Mouse (Mus musculus) heart, embryonic 11.5 days (tissue): ENCODE data around the gene Kif18b. TPM values are rescaled to one million over a fixed set of nuclear protein-coding genes. Genes with fewer than 3 reads are reported as not detected.
A peak's percentile ranks its signal among the peaks of the same experiment; 100 is the strongest.

Experiments used
- ATAC-seq: fragments of 200-750 bp; cut with Nextera tagmentation; replicated peaks from 2 replicates; pipeline ENCODE4 v1.8.0; 2017; ENCODE audit warnings: moderate library complexity; ENCODE audit not compliant: insufficient number of reproducible peaks, low FRiP score, low TSS enrichment
- H3K27ac ChIP-seq: fragments of 300-500 bp; sonication (generic); 2 replicates; pipeline ENCODE4 v1.5.1; 2014; ENCODE audit warnings: mild to moderate bottlenecking, low read depth, low read length
- H3K27me3 ChIP-seq: fragments of 300-500 bp; sonication (generic); 2 replicates; pipeline ENCODE4 v1.6.1; 2014; ENCODE audit warnings: mild to moderate bottlenecking, low read length, mixed read lengths; ENCODE audit not compliant: control insufficient read depth, insufficient read depth
- H3K36me3 ChIP-seq: fragments of 300-500 bp; sonication (generic); 2 replicates; pipeline ENCODE4 v1.6.1; 2014; ENCODE audit warnings: mild to moderate bottlenecking, low read length, moderate library complexity, mixed read lengths; ENCODE audit not compliant: control insufficient read depth, insufficient read depth
- H3K4me1 ChIP-seq: fragments of 300-500 bp; sonication (generic); 2 replicates; pipeline ENCODE4 v1.6.1; 2014; ENCODE audit warnings: low read length; ENCODE audit not compliant: control insufficient read depth, insufficient read depth
- H3K4me2 ChIP-seq: fragments of 300-500 bp; sonication (generic); 2 replicates; pipeline ENCODE4 v1.6.1; 2014; ENCODE audit warnings: mild to moderate bottlenecking, moderate library complexity
- H3K4me3 ChIP-seq: fragments of 300-500 bp; sonication (generic); 2 replicates; pipeline ENCODE4 v1.5.1; 2014; ENCODE audit warnings: low read depth, low read length
- H3K9ac ChIP-seq: fragments of 300-500 bp; sonication (generic); 2 replicates; pipeline ENCODE4 v1.6.1; 2014; ENCODE audit warnings: mild to moderate bottlenecking, low read depth, low read length, moderate library complexity
- H3K9me3 ChIP-seq: fragments of 300-500 bp; sonication (generic); replicated peaks from 2 replicates; pipeline ENCODE4 v1.6.1; 2016; ENCODE audit warnings: low read length; ENCODE audit not compliant: control insufficient read depth
- WGBS: fragments of 180-500 bp; shearing (Covaris S2); extraction: QIAGEN DNeasy Blood & Tissue Kit; methylation state at CpG from one replicate; pipeline ENCODE4 v1.1.7; 2014; ENCODE audit not compliant: insufficient replicate concordance; 5-methylcytosine and 5-hydroxymethylcytosine counted together
- polyA plus RNA-seq: library from polyadenylated mRNA; unstranded; fragments of >200 nt; fragmentation: Nextera tagmentation; extraction: Ambion mirVana; gene quantifications from 2 replicates; pipeline ENCODE4 v1.2.1, GENCODE M21; 2014

Kif18b gene
- polyA plus RNA-seq, 1 experiment from 2014 or later, result 5.9 TPM

DNA sequence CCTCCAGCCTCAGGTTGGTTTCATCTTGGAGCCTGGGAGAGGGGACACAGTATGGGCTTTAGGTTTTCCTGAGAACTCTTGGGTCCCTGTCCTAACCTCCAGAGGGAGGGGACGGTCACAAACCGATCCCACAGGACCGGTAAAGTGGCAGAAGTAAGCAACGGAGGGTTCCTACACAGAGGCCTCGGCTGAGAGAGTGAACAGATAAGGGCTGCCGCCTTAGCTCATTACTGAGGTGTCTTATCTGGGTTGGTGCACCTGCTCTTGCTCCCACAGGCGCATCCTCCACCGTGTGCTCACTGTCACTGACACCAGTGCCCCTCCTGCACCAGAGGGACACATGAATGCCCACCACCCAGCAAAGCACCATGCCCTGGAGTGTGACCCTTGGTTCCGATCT lies 29.1 kb downstream of the Kif18b start:
- Histone ChIP-seq H3K9me3 (no peaks in the 10 kb centered on the region), H3K27ac (no peak overlapping the region), H3K4me1 (no peaks in the 10 kb centered on the region), H3K27me3 (peaks cover 47% of the 10 kb centered on the region), H3K4me3 (no peak overlapping the region), H3K4me2 (peak overlapping the region; percentile 42), H3K9ac (0 out of 2 replicates have a peak overlapping the region, but pooled peaks have one; percentile 36), H3K36me3 (no peaks in the 10 kb centered on the region)
- peak; percentile 61 for ATAC-seq
- 45% methylated on average over 9 of the region's 9 CpGs for WGBS

GRCm38 (mm10) chr11:102894716-102895115 lies 30.2 kb downstream of the Kif18b start:
- Histone ChIP-seq H3K4me2 (no peak overlapping the region), H3K9ac (0 out of 2 replicates have a peak overlapping the region, but pooled peaks have one; percentile 12), H3K36me3 (no peaks in the 10 kb centered on the region), H3K27ac (no peak overlapping the region), H3K4me1 (no peaks in the 10 kb centered on the region), H3K9me3 (no peaks in the 10 kb centered on the region), H3K27me3 (peaks cover 47% of the 10 kb centered on the region), H3K4me3 (no peak overlapping the region)
- ATAC-seq, result no peak
- WGBS, result 85% methylated on average over 4 of the region's 4 CpGs

DNA sequence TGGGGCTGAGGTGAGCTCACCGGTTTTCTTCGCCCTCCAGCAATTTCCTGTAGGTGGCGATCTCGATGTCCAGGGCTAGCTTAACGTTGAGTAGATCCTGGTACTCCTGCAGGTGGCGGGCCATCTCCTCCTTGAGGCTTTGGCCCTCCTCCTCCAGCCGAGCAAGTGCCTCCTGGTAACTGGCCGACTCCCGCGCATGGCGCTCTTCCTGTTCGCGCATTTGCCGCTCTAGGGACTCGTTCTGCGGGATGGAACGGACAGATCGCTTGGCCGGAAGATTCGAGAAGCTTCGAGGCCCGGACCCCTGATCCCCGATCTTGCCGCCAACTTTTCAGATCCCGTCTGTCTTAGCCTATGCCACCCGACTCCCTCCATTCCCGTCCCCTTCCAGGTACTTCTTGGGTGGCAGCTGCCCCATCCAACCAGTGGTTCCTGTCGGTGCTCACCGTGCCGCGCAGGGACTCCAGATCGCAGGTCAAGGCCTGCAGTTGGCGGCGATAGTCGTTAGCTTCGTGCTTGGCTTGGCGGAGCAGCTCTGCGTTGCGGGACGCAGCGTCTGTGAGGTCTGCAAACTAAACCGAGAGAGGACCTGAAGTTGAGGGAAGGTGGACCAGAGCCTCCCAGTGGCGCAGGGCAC lies 31.8 kb downstream of the Kif18b start:
- whole genome bisulfite sequencing, result 2% methylated on average over 43 of the region's 43 CpGs
- peaks cover 51% of the 10 kb centered on the region for H3K27me3 ChIP-seq
- ATAC-seq, result peak; percentile 63
- H3K9ac ChIP-seq, result peak overlapping the region; percentile 58; the same call in 1 of the 2 replicates
- H3K36me3 ChIP-seq, result no peaks in the 10 kb centered on the region
- H3K4me2 ChIP-seq, result peak overlapping the region; percentile 69
- no peaks in the 10 kb centered on the region for H3K4me1 ChIP-seq
- no peaks in the 10 kb centered on the region for H3K9me3 ChIP-seq
- H3K27ac ChIP-seq, result no peak overlapping the region
- H3K4me3 ChIP-seq, result peak overlapping the region; percentile 28

DNA sequence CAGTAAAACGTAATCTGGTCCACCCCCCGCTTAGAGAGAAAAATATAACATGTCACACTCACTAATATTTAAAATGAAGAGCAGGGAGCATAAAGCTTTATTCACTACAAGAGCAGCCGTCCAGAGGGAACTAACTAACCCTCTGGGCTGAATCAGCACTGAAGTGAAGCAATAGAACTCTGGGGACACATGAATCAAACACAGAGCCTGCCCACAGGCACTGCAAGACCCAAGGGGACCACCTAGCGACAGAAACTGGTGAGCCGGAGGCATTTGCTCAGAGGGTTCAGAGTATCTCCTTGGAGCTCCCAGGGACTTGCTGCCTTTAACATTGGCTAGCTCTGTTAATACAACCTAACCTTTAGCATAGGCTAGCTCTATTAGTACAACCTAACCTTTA lies 34.8 kb downstream of the Kif18b start:
- 66% methylated on average over 5 of the region's 5 CpGs for WGBS

DNA sequence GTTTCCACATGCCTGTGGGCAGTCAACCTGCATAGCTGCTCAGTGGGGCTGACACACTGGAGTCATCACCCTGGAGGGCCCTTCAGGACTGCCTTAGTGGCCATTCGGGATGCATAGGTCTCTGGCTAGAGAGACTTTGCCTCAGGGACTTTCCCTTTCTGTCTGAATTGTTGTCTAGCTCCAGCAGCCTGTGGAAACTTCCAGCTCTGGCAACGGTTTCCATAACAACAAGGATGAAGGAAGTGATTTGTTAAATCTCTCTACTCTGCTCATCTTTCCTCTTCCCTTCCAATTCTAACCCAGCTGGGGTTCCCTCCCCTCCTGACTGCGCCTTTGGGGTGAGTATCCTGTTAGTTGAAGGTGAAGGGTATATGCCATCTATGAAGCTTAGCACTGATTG lies 36.8 kb downstream of the Kif18b start:
- Histone ChIP-seq H3K9me3 (no peaks in the 10 kb centered on the region), H3K36me3 (no peaks in the 10 kb centered on the region), H3K27me3 (peaks cover 14% of the 10 kb centered on the region), H3K9ac (no peak overlapping the region), H3K4me1 (peaks cover 14% of the 10 kb centered on the region), H3K4me3 (no peak overlapping the region), H3K4me2 (no peak overlapping the region), H3K27ac (no peak overlapping the region)
- 61% methylated on average over 3 of the region's 3 CpGs for WGBS
- no peak for ATAC-seq

More for the DNA sequence above, 34.8 kb downstream of the Kif18b start:
- Histone ChIP-seq H3K27ac (no peak overlapping the region), H3K4me3 (no peak overlapping the region), H3K4me2 (no peak overlapping the region), H3K4me1 (no peaks in the 10 kb centered on the region), H3K9ac (no peak overlapping the region), H3K36me3 (no peaks in the 10 kb centered on the region), H3K9me3 (no peaks in the 10 kb centered on the region), H3K27me3 (peaks cover 30% of the 10 kb centered on the region)
- ATAC-seq, result no peak

DNA sequence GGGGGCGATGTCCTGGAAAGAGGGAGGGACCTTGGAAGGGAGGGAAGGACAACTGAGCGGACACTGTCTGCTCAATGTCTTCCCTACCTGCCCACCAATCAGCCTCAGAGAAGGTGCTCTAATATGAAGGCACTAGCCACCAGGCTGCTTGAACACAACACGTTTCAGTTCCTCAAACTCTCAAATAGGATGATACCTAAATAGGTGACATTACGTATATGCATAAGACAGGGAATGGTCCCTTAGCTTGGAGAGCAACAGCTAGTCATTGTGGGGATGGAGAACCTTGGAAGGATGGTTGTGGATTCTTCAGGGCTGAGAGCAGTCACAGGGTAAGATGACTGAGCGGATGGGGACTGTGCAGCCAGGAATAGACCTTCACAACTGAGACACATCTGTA lies 37.5 kb downstream of the Kif18b start:
- H3K27me3 ChIP-seq, result peaks cover 14% of the 10 kb centered on the region; the same call in 1 of the 2 replicates
- no peak overlapping the region for H3K27ac ChIP-seq

DNA sequence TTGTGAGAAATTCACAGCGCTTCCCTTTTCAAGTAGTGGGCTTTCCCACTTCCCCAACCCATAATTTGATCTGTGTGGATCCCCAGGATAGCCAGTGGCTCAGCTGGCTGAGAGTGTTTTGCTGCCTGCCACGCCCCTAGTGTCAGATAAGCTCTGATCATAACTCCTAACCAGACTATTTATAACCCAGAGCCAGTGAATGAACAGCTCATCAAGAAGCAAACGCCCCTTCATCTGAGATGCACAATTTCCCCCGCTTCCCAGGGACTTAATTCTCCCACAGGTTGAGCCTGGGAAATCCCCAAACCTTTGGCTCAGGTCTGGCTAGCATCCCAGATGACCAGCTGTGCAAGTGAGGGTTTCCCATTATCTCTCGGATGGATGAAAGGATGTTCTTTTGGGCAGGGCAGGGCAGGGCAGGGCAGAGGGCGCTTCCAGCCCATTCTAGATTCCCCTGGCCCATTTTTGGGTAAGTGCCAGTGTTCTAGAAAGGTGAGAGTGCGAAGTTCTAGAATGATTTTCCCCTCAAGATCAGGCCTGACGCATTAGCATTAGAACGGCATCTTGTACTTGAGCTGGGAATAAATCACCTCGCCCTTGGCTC lies 40.2 kb downstream of the Kif18b start, which contains the start of gene Fam187a:
TSS of gene Fam187a (plus strand) at position 554 of the 604 bp plus-strand sequence.
- 0 out of 2 replicates have a peak within 1 kb of the TSS, but pooled peaks have one; percentile 8 for H3K4me2 ChIP-seq
- WGBS, result 51% methylated on average over 10 of the region's 10 CpGs
- no peaks in the 10 kb centered on the region for H3K36me3 ChIP-seq
- H3K27me3 ChIP-seq, result 0 out of 2 replicates have a peak, but pooled peaks cover 9% of the 10 kb centered on the region
- H3K4me1 ChIP-seq, result peaks cover 25% of the 10 kb centered on the region
- ATAC-seq, result no peak
- H3K9me3 ChIP-seq, result no peaks in the 10 kb centered on the region
- H3K9ac ChIP-seq, result no peak within 1 kb of the TSS
- H3K4me3 ChIP-seq, result no peak within 1 kb of the TSS
- no peak within 1 kb of the TSS for H3K27ac ChIP-seq

More for the DNA sequence above, 37.5 kb downstream of the Kif18b start:
- H3K4me3 ChIP-seq, result no peak overlapping the region
- H3K4me1 ChIP-seq, result peaks cover 14% of the 10 kb centered on the region
- no peak overlapping the region for H3K4me2 ChIP-seq
- no peaks in the 10 kb centered on the region for H3K36me3 ChIP-seq
- H3K9ac ChIP-seq, result no peak overlapping the region
- WGBS, result 72% methylated on average over 5 of the region's 5 CpGs
- ATAC-seq, result no peak
- H3K9me3 ChIP-seq, result no peaks in the 10 kb centered on the region

GRCm38 (mm10) chr11:102881314-102882198 lies 43.4 kb downstream of the Kif18b start:
- peak overlapping the region; percentile 80; the same call in 1 of the 2 replicates for H3K27ac ChIP-seq
- H3K4me1 ChIP-seq, result peaks cover 29% of the 10 kb centered on the region
- peak; percentile 62 for ATAC-seq
- H3K36me3 ChIP-seq, result peaks cover 5% of the 10 kb centered on the region; the same call in 1 of the 2 replicates
- H3K9ac ChIP-seq, result peak overlapping the region; percentile 89
- H3K27me3 ChIP-seq, result 0 out of 2 replicates have a peak, but pooled peaks cover 3% of the 10 kb centered on the region
- peak overlapping the region; percentile 81 for H3K4me2 ChIP-seq
- 13% methylated on average over 13 of the region's 13 CpGs for WGBS
- H3K4me3 ChIP-seq, result peak overlapping the region; percentile 86
- H3K9me3 ChIP-seq, result no peaks in the 10 kb centered on the region
